Mouse (Mus musculus): Measurements from ENCODE around the gene Slmap. TPM values are rescaled to one million over a fixed set of nuclear protein-coding genes. Genes with fewer than 3 reads are reported as not detected.

Slmap gene
- polyA plus RNA-seq, 1 experiment from 2014 or later: 144 TPM

DNA sequence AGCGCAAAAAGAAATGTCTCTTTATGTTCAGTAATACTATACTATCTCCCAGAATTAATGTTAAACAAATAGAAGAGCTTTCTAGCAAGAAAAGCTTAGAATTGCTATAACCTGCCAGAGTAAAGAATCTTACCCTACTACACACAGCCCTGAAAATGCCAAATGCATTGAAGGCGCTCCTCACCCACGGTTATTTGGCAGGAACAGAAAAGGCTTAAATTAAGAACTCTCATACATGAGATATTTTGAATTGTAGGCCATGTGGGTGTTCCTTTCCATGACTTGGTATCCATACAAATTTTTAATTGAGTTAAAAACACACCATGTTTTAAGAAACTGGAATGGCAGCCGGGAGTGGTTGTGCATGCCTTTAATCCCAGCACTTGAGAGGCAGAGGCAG lies 4.5 kb upstream of the Slmap start:
- no peaks in the 10 kb centered on the region for H3K9me3 ChIP-seq (replicated peaks; ENCODE audit: control insufficient read depth, low read length)
- no peak overlapping the region for H3K4me3 ChIP-seq (ENCODE audit: low read length)
- H3K4me1 ChIP-seq (ENCODE audit: control insufficient read depth, insufficient read depth, low read length): no peaks in the 10 kb centered on the region
- 80% methylated on average over 4 of the region's 4 CpGs for WGBS
- no peak overlapping the region for H3K27ac ChIP-seq (ENCODE audit: low read length)
- H3K27me3 ChIP-seq (ENCODE audit: control insufficient read depth, insufficient read depth, low read length): no peaks in the 10 kb centered on the region
- no peaks in the 10 kb centered on the region for H3K36me3 ChIP-seq (ENCODE audit: control insufficient read depth, insufficient read depth)
- no peak overlapping the region for H3K9ac ChIP-seq (ENCODE audit: low read length)
- ATAC-seq (replicated peaks; ENCODE audit: extremely low read depth, insufficient read depth, low FRiP score): no peak
- no peak overlapping the region for H3K4me2 ChIP-seq (ENCODE audit: low read depth, low read length)

DNA sequence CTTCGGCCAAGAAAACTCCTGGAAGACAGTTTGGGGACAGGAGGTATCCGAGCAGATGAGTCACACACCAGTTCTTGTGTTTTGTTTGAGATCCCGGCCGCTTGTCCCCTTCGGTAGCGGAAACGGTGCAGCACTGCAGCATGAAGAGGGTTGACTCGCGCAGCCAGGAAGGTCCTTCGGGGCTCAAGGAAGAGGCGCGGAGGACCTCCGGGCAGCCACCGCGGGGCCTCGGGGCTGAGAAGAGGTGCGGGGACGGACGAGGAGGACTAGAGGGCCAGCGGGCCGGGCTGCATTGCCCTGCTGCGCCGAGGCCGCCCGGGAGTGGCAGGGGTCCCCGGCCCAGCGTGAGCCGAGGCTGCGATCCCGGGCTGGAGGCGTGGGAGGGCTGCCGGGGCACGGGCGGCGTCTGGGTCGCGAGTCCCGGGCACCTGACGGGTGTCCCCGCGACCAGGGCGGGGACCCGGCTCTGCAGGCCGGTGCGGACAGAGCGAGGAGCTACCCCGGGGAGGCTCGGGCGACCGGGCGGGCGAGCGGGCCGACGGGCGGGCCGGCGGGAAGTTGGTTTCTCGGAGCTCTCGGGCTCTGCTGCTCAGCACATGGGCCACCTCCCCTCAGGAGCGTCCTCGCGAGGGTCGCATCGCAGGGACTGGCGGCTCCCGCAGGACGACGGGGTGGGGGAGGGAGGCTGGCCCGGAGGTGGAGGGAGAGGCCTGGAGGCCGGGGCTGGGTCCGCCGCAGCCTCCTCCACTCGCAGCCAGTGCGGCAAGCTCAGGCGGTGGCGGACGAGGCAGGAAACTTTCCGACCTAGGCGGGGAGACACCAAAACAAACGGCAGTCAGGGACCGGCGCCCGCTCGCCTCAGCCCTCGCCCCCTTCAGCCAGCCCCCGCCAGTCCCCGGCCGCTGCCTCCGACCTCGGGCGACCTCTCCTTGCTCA lies 642 bp downstream of the Slmap start:
- Histone ChIP-seq H3K27me3 (ENCODE audit: control insufficient read depth, insufficient read depth, low read length) (no peaks in the 10 kb centered on the region), H3K4me2 (ENCODE audit: low read depth, low read length) (peak overlapping the region; percentile 92), H3K4me1 (ENCODE audit: control insufficient read depth, insufficient read depth, low read length) (peaks cover 26% of the 10 kb centered on the region), H3K27ac (ENCODE audit: low read length) (peak overlapping the region; percentile 92), H3K36me3 (ENCODE audit: control insufficient read depth, insufficient read depth) (no peaks in the 10 kb centered on the region; the same call in 1 of the 2 replicates), H3K9me3 (replicated peaks; ENCODE audit: control insufficient read depth, low read length) (no peaks in the 10 kb centered on the region), H3K9ac (ENCODE audit: low read length) (peak overlapping the region; percentile 98), H3K4me3 (ENCODE audit: low read length) (peak overlapping the region; percentile 96)
- peak; percentile 83 for ATAC-seq (replicated peaks; ENCODE audit: extremely low read depth, insufficient read depth, low FRiP score)
- WGBS: under 1% methylated on average over 71 of the region's 92 CpGs

DNA sequence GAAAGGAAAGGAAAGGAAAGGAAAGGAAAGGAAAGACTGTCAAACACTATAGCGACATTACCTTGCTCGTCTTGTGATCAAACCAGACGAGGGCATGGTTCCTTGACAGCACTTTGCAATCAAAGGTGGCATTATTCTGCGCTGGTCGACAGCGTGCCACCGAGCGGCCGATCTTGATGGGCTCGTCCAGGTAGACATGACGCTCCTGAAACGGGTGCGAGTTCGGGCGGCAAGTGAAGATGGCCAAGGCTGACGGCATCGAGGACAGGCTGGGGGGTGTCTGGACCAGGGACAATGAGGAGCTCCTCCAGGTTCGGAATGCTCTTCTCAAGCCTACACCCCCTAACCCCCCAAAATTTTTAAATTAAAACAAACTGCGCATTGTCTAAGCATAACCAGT lies 1.5 kb downstream of the Slmap start:
- no peak for ATAC-seq (replicated peaks; ENCODE audit: extremely low read depth, insufficient read depth, low FRiP score)
- Histone ChIP-seq H3K9ac (ENCODE audit: low read length) (peak overlapping the region; percentile 98), H3K27ac (ENCODE audit: low read length) (no peak overlapping the region), H3K27me3 (ENCODE audit: control insufficient read depth, insufficient read depth, low read length) (no peaks in the 10 kb centered on the region), H3K9me3 (replicated peaks; ENCODE audit: control insufficient read depth, low read length) (no peaks in the 10 kb centered on the region), H3K4me2 (ENCODE audit: low read depth, low read length) (peak overlapping the region; percentile 92), H3K4me3 (ENCODE audit: low read length) (peak overlapping the region; percentile 96), H3K4me1 (ENCODE audit: control insufficient read depth, insufficient read depth, low read length) (peaks cover 26% of the 10 kb centered on the region), H3K36me3 (ENCODE audit: control insufficient read depth, insufficient read depth) (no peaks in the 10 kb centered on the region; the same call in 1 of the 2 replicates)
- 11% methylated on average over 19 of the region's 19 CpGs for WGBS

DNA sequence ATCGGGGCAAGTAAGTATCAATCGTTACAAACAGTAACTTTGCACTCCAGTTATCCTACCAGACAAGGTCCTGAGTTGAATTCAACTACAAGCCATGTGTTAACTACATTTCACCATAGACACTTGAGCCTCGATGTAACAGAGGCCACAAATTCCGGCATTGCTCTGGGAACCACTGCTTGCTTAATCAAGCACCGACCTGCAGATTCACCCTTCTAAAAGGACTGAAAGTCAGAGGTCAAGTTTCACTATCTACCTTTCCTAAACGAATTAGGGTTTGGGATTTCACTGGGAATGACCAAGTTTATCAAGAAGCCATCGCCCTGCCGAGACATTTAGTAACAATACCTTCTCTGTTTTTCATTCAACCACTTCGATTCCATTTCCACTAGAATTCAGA lies 2.0 kb downstream of the Slmap start:
- H3K9me3 ChIP-seq (replicated peaks; ENCODE audit: control insufficient read depth, low read length): no peaks in the 10 kb centered on the region
- H3K4me1 ChIP-seq (ENCODE audit: control insufficient read depth, insufficient read depth, low read length): peaks cover 27% of the 10 kb centered on the region
- H3K9ac ChIP-seq (ENCODE audit: low read length): peak overlapping the region; percentile 98
- H3K27ac ChIP-seq (ENCODE audit: low read length): no peak overlapping the region
- peak overlapping the region; percentile 92 for H3K4me2 ChIP-seq (ENCODE audit: low read depth, low read length)
- peak overlapping the region; percentile 96 for H3K4me3 ChIP-seq (ENCODE audit: low read length)
- no peaks in the 10 kb centered on the region for H3K27me3 ChIP-seq (ENCODE audit: control insufficient read depth, insufficient read depth, low read length)
- H3K36me3 ChIP-seq (ENCODE audit: control insufficient read depth, insufficient read depth): no peaks in the 10 kb centered on the region; the same call in 1 of the 2 replicates
- 39% methylated on average over 9 of the region's 9 CpGs for WGBS
- ATAC-seq (replicated peaks; ENCODE audit: extremely low read depth, insufficient read depth, low FRiP score): no peak

DNA sequence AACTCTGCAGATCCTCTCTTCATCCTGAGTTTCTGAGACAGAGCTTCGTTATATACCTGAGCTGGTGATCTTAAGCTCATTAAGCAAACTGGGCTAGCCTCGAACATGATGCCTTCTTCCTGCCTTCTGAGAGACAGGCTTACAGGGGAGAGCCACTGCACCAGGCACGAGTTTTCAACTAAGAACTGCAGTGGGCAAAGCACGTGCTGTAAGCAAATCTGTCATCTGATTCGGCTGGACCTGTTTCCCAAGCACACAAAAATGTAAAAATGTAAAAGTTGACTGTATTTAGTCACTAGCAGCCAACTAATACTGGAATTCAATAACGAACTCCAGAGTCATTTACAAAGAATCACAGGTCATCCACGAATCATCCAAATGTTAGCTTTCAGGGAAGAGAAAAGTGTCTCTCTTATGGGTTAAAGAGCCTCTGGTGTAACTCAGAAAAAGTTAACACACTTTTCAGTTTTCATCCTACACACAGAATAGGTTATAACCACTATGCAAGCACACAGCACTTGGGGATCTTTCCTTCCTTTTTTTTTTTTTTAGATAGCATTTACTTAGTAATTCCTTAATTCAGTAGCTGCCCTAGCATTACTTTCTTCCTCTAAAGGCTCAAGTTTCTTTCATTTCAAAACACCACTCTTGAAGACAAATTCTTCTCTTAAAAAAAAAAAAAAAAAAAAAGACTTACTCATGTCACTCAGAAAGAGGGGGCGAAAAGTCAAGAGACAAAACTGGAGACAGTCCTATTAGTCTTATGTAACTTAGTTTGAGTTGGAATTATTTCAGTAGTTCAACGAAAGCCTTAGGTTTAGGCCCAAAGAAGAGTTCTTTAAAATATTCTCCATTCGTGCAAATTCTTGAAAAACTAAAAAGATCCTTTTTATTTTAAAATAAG lies 3.1 kb downstream of the Slmap start:
- Histone ChIP-seq H3K4me1 (ENCODE audit: control insufficient read depth, insufficient read depth, low read length) (peaks cover 28% of the 10 kb centered on the region), H3K27me3 (ENCODE audit: control insufficient read depth, insufficient read depth, low read length) (no peaks in the 10 kb centered on the region), H3K9ac (ENCODE audit: low read length) (0 out of 2 replicates have a peak overlapping the region, but pooled peaks have one; percentile 40), H3K36me3 (ENCODE audit: control insufficient read depth, insufficient read depth) (no peaks in the 10 kb centered on the region; the same call in 1 of the 2 replicates), H3K9me3 (replicated peaks; ENCODE audit: control insufficient read depth, low read length) (no peaks in the 10 kb centered on the region), H3K4me3 (ENCODE audit: low read length) (0 out of 2 replicates have a peak overlapping the region, but pooled peaks have one; percentile 4), H3K27ac (ENCODE audit: low read length) (no peak overlapping the region), H3K4me2 (ENCODE audit: low read depth, low read length) (peak overlapping the region; percentile 37; the same call in 1 of the 2 replicates)
- WGBS: 68% methylated on average over 10 of the region's 10 CpGs
- no peak for ATAC-seq (replicated peaks; ENCODE audit: extremely low read depth, insufficient read depth, low FRiP score)

DNA sequence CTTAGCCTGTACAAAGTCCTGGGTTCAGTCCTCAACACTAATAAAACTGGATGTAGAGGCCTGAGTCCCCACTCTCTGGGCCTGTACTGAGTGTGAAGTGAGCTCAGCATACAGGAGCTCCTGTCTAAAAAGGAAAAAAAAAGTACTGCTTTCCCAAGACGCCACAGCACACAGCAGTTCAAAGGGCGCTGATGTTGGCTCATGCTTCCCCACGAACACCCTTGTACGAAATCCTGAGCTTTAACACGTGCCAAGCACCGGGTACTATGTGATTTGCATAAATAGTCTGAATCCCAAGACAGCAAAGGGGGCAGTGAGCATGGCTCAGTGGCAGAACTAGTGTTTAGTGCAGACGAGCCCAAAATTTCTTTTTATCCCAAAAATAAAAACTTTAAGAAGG lies 4.4 kb downstream of the Slmap start:
- no peaks in the 10 kb centered on the region for H3K9me3 ChIP-seq (replicated peaks; ENCODE audit: control insufficient read depth, low read length)
- H3K27me3 ChIP-seq (ENCODE audit: control insufficient read depth, insufficient read depth, low read length): no peaks in the 10 kb centered on the region
- peaks cover 28% of the 10 kb centered on the region for H3K4me1 ChIP-seq (ENCODE audit: control insufficient read depth, insufficient read depth, low read length)
- no peak overlapping the region for H3K4me3 ChIP-seq (ENCODE audit: low read length)
- no peak for ATAC-seq (replicated peaks; ENCODE audit: extremely low read depth, insufficient read depth, low FRiP score)
- 0 out of 2 replicates have a peak overlapping the region, but pooled peaks have one; percentile 15 for H3K27ac ChIP-seq (ENCODE audit: low read length)
- no peaks in the 10 kb centered on the region; the same call in 1 of the 2 replicates for H3K36me3 ChIP-seq (ENCODE audit: control insufficient read depth, insufficient read depth)
- H3K9ac ChIP-seq (ENCODE audit: low read length): peak overlapping the region; percentile 13; the same call in 1 of the 2 replicates
- H3K4me2 ChIP-seq (ENCODE audit: low read depth, low read length): peak overlapping the region; percentile 16
- WGBS: 60% methylated on average over 7 of the region's 7 CpGs

DNA sequence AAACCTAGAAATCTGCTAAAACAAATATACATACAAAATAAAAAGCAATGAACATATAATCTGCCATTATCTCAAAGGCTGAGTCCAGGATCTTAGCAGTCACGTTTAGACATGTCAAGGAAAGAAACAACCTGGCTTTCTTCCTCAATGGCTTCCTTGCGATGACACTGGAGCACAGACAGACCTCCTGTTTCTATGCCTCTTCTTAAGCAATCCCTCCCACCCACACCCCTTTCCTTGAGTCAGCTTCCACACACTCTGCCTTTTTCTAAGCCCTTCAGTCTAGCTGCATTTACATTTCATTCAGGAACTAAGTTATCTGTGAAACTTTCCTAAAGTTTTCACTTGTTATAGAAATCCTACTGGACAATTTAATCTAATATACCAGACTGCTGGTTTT lies 6.4 kb downstream of the Slmap start:
- Histone ChIP-seq H3K9me3 (replicated peaks; ENCODE audit: control insufficient read depth, low read length) (no peaks in the 10 kb centered on the region), H3K36me3 (ENCODE audit: control insufficient read depth, insufficient read depth) (no peaks in the 10 kb centered on the region; the same call in none of the 2 replicates), H3K9ac (ENCODE audit: low read length) (no peak overlapping the region), H3K4me3 (ENCODE audit: low read length) (no peak overlapping the region), H3K4me1 (ENCODE audit: control insufficient read depth, insufficient read depth, low read length) (peaks cover 27% of the 10 kb centered on the region), H3K27ac (ENCODE audit: low read length) (no peak overlapping the region), H3K4me2 (ENCODE audit: low read depth, low read length) (no peak overlapping the region), H3K27me3 (ENCODE audit: control insufficient read depth, insufficient read depth, low read length) (no peaks in the 10 kb centered on the region)
- 49% methylated on average over 2 of the region's 2 CpGs for WGBS
- ATAC-seq (replicated peaks; ENCODE audit: extremely low read depth, insufficient read depth, low FRiP score): no peak

DNA sequence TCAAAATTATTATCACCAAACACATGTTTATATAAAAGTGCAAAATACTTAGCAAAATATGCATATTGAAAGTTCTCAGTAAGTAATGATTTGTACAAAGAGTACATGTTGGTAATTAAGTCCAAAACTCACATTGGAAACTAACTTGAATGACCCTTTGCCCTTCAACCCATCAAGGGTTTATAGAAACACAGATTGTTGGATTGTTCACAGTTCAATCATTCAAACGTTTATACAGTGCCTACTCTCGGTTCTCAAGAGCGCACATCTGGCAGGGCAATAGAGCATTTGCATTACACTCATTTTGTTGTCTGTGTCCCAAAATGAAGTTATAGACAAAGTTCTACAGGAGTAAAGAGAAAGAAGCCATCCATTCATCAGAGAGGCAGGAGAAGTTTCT lies 8.8 kb downstream of the Slmap start:
- 56% methylated on average over 3 of the region's 3 CpGs for WGBS
- no peak for ATAC-seq (replicated peaks; ENCODE audit: extremely low read depth, insufficient read depth, low FRiP score)
- Histone ChIP-seq H3K27me3 (ENCODE audit: control insufficient read depth, insufficient read depth, low read length) (no peaks in the 10 kb centered on the region), H3K9me3 (replicated peaks; ENCODE audit: control insufficient read depth, low read length) (no peaks in the 10 kb centered on the region), H3K9ac (ENCODE audit: low read length) (no peak overlapping the region), H3K27ac (ENCODE audit: low read length) (no peak overlapping the region), H3K36me3 (ENCODE audit: control insufficient read depth, insufficient read depth) (no peaks in the 10 kb centered on the region; the same call in none of the 2 replicates), H3K4me3 (ENCODE audit: low read length) (no peak overlapping the region), H3K4me2 (ENCODE audit: low read depth, low read length) (no peak overlapping the region), H3K4me1 (ENCODE audit: control insufficient read depth, insufficient read depth, low read length) (peaks cover 19% of the 10 kb centered on the region)
